Mouse (Mus musculus): ENCODE results near the gene Il2rb.

- no peak for TF ChIP-seq CTCF (IDR thresholded peaks at IDR 0.05)
- TF ChIP-seq EP300 (IDR thresholded peaks at IDR 0.05): no peak
Measured at GRCm38 (mm10) chr15:78438505-78438904, 56.6 kb downstream of the Il2rb start.
